Mouse (Mus musculus) embryonic facial prominence, embryonic 14.5 days (tissue): ENCODE results near the gene Cnga3. TPM values are rescaled to one million over a fixed set of nuclear protein-coding genes. Genes with fewer than 3 reads are reported as not detected.

Experiments used
- ATAC-seq: fragments of 200-750 bp; cut with Nextera tagmentation; 2 replicates; pipeline ENCODE4 v1.8.0; 2017; ENCODE audit warnings: low read depth, moderate number of reproducible peaks, moderate TSS enrichment
- DNase-seq: peaks from one replicate; pipeline ENCODE4 v3.0.0-alpha.2; 2015; ENCODE audit warnings: low spot score
- H3K27ac ChIP-seq: fragments of 300-500 bp; sonication (generic); replicated peaks from 2 replicates; pipeline ENCODE4 v1.5.1; 2014; ENCODE audit warnings: low read depth, mild to moderate bottlenecking, low read length, moderate library complexity
- H3K27me3 ChIP-seq: fragments of 300-500 bp; sonication (generic); replicated peaks from 2 replicates; pipeline ENCODE4 v1.6.1; 2014; ENCODE audit warnings: low read length; ENCODE audit not compliant: control insufficient read depth, insufficient read depth
- H3K36me3 ChIP-seq: fragments of 300-500 bp; sonication (generic); 2 replicates; pipeline ENCODE4 v1.6.1; 2014; ENCODE audit warnings: low read length, mixed read lengths; ENCODE audit not compliant: control insufficient read depth, insufficient read depth
- H3K4me1 ChIP-seq: fragments of 300-500 bp; sonication (generic); 2 replicates; pipeline ENCODE4 v1.6.1; 2014; ENCODE audit warnings: antibody characterized with exemption, low read length; ENCODE audit not compliant: control insufficient read depth, insufficient read depth
- H3K4me2 ChIP-seq: fragments of 300-500 bp; sonication (generic); 2 replicates; pipeline ENCODE4 v1.6.1; 2014; ENCODE audit warnings: low read depth, mild to moderate bottlenecking, low read length, moderate library complexity, mixed read lengths
- H3K4me3 ChIP-seq: fragments of 300-500 bp; sonication (generic); 2 replicates; pipeline ENCODE4 v1.5.1; 2014; ENCODE audit warnings: low read depth, mild to moderate bottlenecking, low read length
- H3K9ac ChIP-seq: fragments of 300-500 bp; sonication (generic); 2 replicates; pipeline ENCODE4 v1.6.1; 2014; ENCODE audit warnings: low read depth, mild to moderate bottlenecking, low read length, moderate library complexity, mixed read lengths
- H3K9me3 ChIP-seq: fragments of 300-500 bp; sonication (generic); 2 replicates; pipeline ENCODE4 v1.6.1; 2016; ENCODE audit warnings: low read length; ENCODE audit not compliant: control insufficient read depth
- WGBS: fragments of 180-500 bp; shearing (Covaris S2); extraction: QIAGEN DNeasy Blood & Tissue Kit; methylation state at CpG from one replicate; pipeline ENCODE4 v1.1.7; 2014; 5-methylcytosine and 5-hydroxymethylcytosine counted together
- polyA plus RNA-seq: library from polyadenylated mRNA; unstranded; fragments of >200 nt; fragmentation: Nextera tagmentation; extraction: Ambion mirVana; gene quantifications from 2 replicates; pipeline ENCODE4 v1.2.1, GENCODE M21; 2014

Cnga3 gene
- 0.21 and 0.22 TPM in 2 replicates for polyA plus RNA-seq

- no peak for ATAC-seq
- Histone ChIP-seq H3K9ac (no peak within 1 kb of the TSS), H3K4me3 (no peak within 1 kb of the TSS), H3K27ac (no peak within 1 kb of the TSS), H3K4me1 (no peaks in the 10 kb centered on the region), H3K4me2 (no peak within 1 kb of the TSS), H3K36me3 (no peaks in the 10 kb centered on the region), H3K9me3 (no peaks in the 10 kb centered on the region), H3K27me3 (no peaks in the 10 kb centered on the region; the same call in 1 of the 2 replicates)
- 24% methylated on average over 1 of the region's 1 CpGs for WGBS
- DNase-seq: no peak
These were observed at the start of gene Cnga3 for GRCm38 (mm10) chr1:37214144-37214543. Gene Cnga3, plus strand, starts transcription at chr1:37214434.

GRCm38 (mm10) chr1:37166066-37166465 lies 48.2 kb upstream of the Cnga3 start:
- peak; percentile 67 for DNase-seq
- Histone ChIP-seq H3K4me1 (peaks cover 3% of the 10 kb centered on the region; the same call in 1 of the 2 replicates), H3K9ac (no peak overlapping the region), H3K9me3 (peaks cover 1% of the 10 kb centered on the region; the same call in 1 of the 2 replicates), H3K27ac (no peak overlapping the region), H3K27me3 (no peaks in the 10 kb centered on the region), H3K4me2 (no peak overlapping the region), H3K4me3 (no peak overlapping the region), H3K36me3 (no peaks in the 10 kb centered on the region)
- no peak for ATAC-seq
- WGBS: 34% methylated on average over 6 of the region's 6 CpGs

- Histone ChIP-seq H3K27ac (no peak overlapping the region), H3K27me3 (no peaks in the 10 kb centered on the region), H3K9ac (no peak overlapping the region), H3K4me2 (no peak overlapping the region), H3K9me3 (no peaks in the 10 kb centered on the region), H3K36me3 (no peaks in the 10 kb centered on the region), H3K4me3 (no peak overlapping the region), H3K4me1 (peaks cover 3% of the 10 kb centered on the region; the same call in 1 of the 2 replicates)
- DNase-seq: peak; percentile 73
- 50% methylated on average over 7 of the region's 7 CpGs for WGBS
- ATAC-seq: peak; percentile 80
These were observed 46.3 kb upstream of the Cnga3 start for GRCm38 (mm10) chr1:37167918-37168317.

GRCm38 (mm10) chr1:37177874-37178273 lies 36.4 kb upstream of the Cnga3 start:
- Histone ChIP-seq H3K9ac (no peak overlapping the region), H3K27ac (no peak overlapping the region), H3K4me1 (peaks cover 2% of the 10 kb centered on the region; the same call in 1 of the 2 replicates), H3K9me3 (no peaks in the 10 kb centered on the region), H3K4me3 (no peak overlapping the region), H3K36me3 (no peaks in the 10 kb centered on the region), H3K4me2 (no peak overlapping the region), H3K27me3 (no peaks in the 10 kb centered on the region)
- 84% methylated on average over 2 of the region's 2 CpGs for WGBS
- DNase-seq: no peak
- no peak for ATAC-seq

- Histone ChIP-seq H3K4me1 (peaks cover 2% of the 10 kb centered on the region; the same call in 1 of the 2 replicates), H3K27ac (no peak overlapping the region), H3K4me3 (no peak overlapping the region), H3K36me3 (no peaks in the 10 kb centered on the region), H3K9me3 (no peaks in the 10 kb centered on the region), H3K9ac (no peak overlapping the region), H3K27me3 (no peaks in the 10 kb centered on the region), H3K4me2 (no peak overlapping the region)
- DNase-seq: no peak
- 67% methylated on average over 5 of the region's 5 CpGs for WGBS
- peak; percentile 60; the same call in 1 of the 2 replicates for ATAC-seq
These were observed 34.4 kb upstream of the Cnga3 start for GRCm38 (mm10) chr1:37179852-37180251.

GRCm38 (mm10) chr1:37187050-37187449 lies 27.2 kb upstream of the Cnga3 start:
- 49% methylated on average over 6 of the region's 6 CpGs for WGBS
- H3K9me3 ChIP-seq: no peaks in the 10 kb centered on the region
- DNase-seq (no peak), ATAC-seq (no peak)
- H3K27me3 ChIP-seq: no peaks in the 10 kb centered on the region
- H3K4me3 ChIP-seq: no peak overlapping the region
- H3K27ac ChIP-seq: no peak overlapping the region
- H3K4me1 ChIP-seq: peaks cover 12% of the 10 kb centered on the region
- no peaks in the 10 kb centered on the region for H3K36me3 ChIP-seq
- H3K9ac ChIP-seq: no peak overlapping the region
- H3K4me2 ChIP-seq: no peak overlapping the region

GRCm38 (mm10) chr1:37194607-37195006 lies 19.6 kb upstream of the Cnga3 start:
- Histone ChIP-seq H3K27me3 (no peaks in the 10 kb centered on the region), H3K4me2 (no peak overlapping the region), H3K4me1 (no peaks in the 10 kb centered on the region), H3K9ac (no peak overlapping the region), H3K4me3 (no peak overlapping the region), H3K36me3 (no peaks in the 10 kb centered on the region), H3K9me3 (no peaks in the 10 kb centered on the region), H3K27ac (no peak overlapping the region)
- ATAC-seq (no peak), DNase-seq (peak; percentile 30)
- 58% methylated on average over 4 of the region's 4 CpGs for WGBS

GRCm38 (mm10) chr1:37201406-37201805 lies 12.8 kb upstream of the Cnga3 start:
- no peak overlapping the region for H3K27ac ChIP-seq
- H3K4me2 ChIP-seq: no peak overlapping the region
- H3K36me3 ChIP-seq: no peaks in the 10 kb centered on the region
- H3K27me3 ChIP-seq: no peaks in the 10 kb centered on the region
- DNase-seq: no peak
- no peak overlapping the region for H3K4me3 ChIP-seq
- no peak for ATAC-seq
- 85% methylated on average over 4 of the region's 4 CpGs for WGBS
- 0 out of 2 replicates have a peak, but pooled peaks cover 3% of the 10 kb centered on the region for H3K9me3 ChIP-seq
- H3K9ac ChIP-seq: no peak overlapping the region
- no peaks in the 10 kb centered on the region for H3K4me1 ChIP-seq

- no peak overlapping the region for H3K4me3 ChIP-seq
- no peak overlapping the region for H3K9ac ChIP-seq
- 37% methylated on average over 8 of the region's 8 CpGs for WGBS
- DNase-seq (peak; percentile 74), ATAC-seq (peak; percentile 74; the same call in 1 of the 2 replicates)
- no peaks in the 10 kb centered on the region for H3K9me3 ChIP-seq
- no peaks in the 10 kb centered on the region for H3K27me3 ChIP-seq
- H3K4me1 ChIP-seq: no peaks in the 10 kb centered on the region
- no peaks in the 10 kb centered on the region for H3K36me3 ChIP-seq
- H3K27ac ChIP-seq: no peak overlapping the region
- H3K4me2 ChIP-seq: no peak overlapping the region
These were observed 6.5 kb upstream of the Cnga3 start for GRCm38 (mm10) chr1:37207743-37208142.
